Mouse (Mus musculus): Measurements from ENCODE around the gene Slc22a15. TPM values are rescaled to one million over a fixed set of nuclear protein-coding genes. Genes with fewer than 3 reads are reported as not detected.
A peak's percentile ranks its signal among the peaks of the same experiment; 100 is the strongest.

Gene Slc22a15
- total RNA-seq, 2 experiments from 2014 or later = 4.5 to 5.1 TPM

- ATAC-seq (replicated peaks; ENCODE audit: poor library complexity, severe bottlenecking) = no peak
Measured at GRCm38 (mm10) chr3:101918526-101918925, 5.7 kb downstream of the Slc22a15 start.

- ATAC-seq (replicated peaks; ENCODE audit: poor library complexity, severe bottlenecking) = no peak
Measured at GRCm38 (mm10) chr3:101917665-101918064, 6.6 kb downstream of the Slc22a15 start.

- ATAC-seq (replicated peaks; ENCODE audit: poor library complexity, severe bottlenecking) = no peak
Measured at GRCm38 (mm10) chr3:101916525-101916924, 7.7 kb downstream of the Slc22a15 start.

- ATAC-seq (replicated peaks; ENCODE audit: poor library complexity, severe bottlenecking) = no peak
Measured at GRCm38 (mm10) chr3:101915048-101915801, 9.0 kb downstream of the Slc22a15 start.

GRCm38 (mm10) chr3:101914266-101914665, 10.0 kb downstream of the Slc22a15 start:
- ATAC-seq (replicated peaks; ENCODE audit: poor library complexity, severe bottlenecking) = no peak

GRCm38 (mm10) chr3:101912041-101912440, 12.2 kb downstream of the Slc22a15 start:
- no peak for ATAC-seq (replicated peaks; ENCODE audit: poor library complexity, severe bottlenecking)

GRCm38 (mm10) chr3:101907049-101907448, 17.2 kb downstream of the Slc22a15 start:
- no peak for ATAC-seq (replicated peaks; ENCODE audit: poor library complexity, severe bottlenecking)

- no peak for ATAC-seq (replicated peaks; ENCODE audit: poor library complexity, severe bottlenecking)
Measured at GRCm38 (mm10) chr3:101904776-101905175, 19.5 kb downstream of the Slc22a15 start.

GRCm38 (mm10) chr3:101903091-101903490, 21.2 kb downstream of the Slc22a15 start:
- no peak for ATAC-seq (replicated peaks; ENCODE audit: poor library complexity, severe bottlenecking)

GRCm38 (mm10) chr3:101902344-101902743, 21.9 kb downstream of the Slc22a15 start:
- ATAC-seq (replicated peaks; ENCODE audit: poor library complexity, severe bottlenecking) = no peak

- no peak for ATAC-seq (replicated peaks; ENCODE audit: poor library complexity, severe bottlenecking)
Measured at GRCm38 (mm10) chr3:101897377-101897974, 26.8 kb downstream of the Slc22a15 start.

- ATAC-seq (replicated peaks; ENCODE audit: poor library complexity, severe bottlenecking) = peak; percentile 93
Measured at GRCm38 (mm10) chr3:101896893-101897292, 27.4 kb downstream of the Slc22a15 start.

GRCm38 (mm10) chr3:101895376-101895910, 28.8 kb downstream of the Slc22a15 start:
- ATAC-seq (replicated peaks; ENCODE audit: poor library complexity, severe bottlenecking) = no peak

- no peak for ATAC-seq (replicated peaks; ENCODE audit: poor library complexity, severe bottlenecking)
Measured at GRCm38 (mm10) chr3:101885591-101885990, 38.7 kb downstream of the Slc22a15 start.

GRCm38 (mm10) chr3:101885041-101885440, 39.2 kb downstream of the Slc22a15 start:
- ATAC-seq (replicated peaks; ENCODE audit: poor library complexity, severe bottlenecking) = no peak

- peak; percentile 27; the same call in 1 of the 2 replicates for ATAC-seq (replicated peaks; ENCODE audit: poor library complexity, severe bottlenecking)
Measured at GRCm38 (mm10) chr3:101883902-101884301, 40.4 kb downstream of the Slc22a15 start.

GRCm38 (mm10) chr3:101881721-101882120, 42.5 kb downstream of the Slc22a15 start:
- no peak for ATAC-seq (replicated peaks; ENCODE audit: poor library complexity, severe bottlenecking)

- no peak for ATAC-seq (replicated peaks; ENCODE audit: poor library complexity, severe bottlenecking)
Measured at GRCm38 (mm10) chr3:101880818-101881217, 43.4 kb downstream of the Slc22a15 start.

- ATAC-seq (replicated peaks; ENCODE audit: poor library complexity, severe bottlenecking) = no peak
Measured at GRCm38 (mm10) chr3:101878136-101878535, 46.1 kb downstream of the Slc22a15 start.

- ATAC-seq (replicated peaks; ENCODE audit: poor library complexity, severe bottlenecking) = no peak
Measured at GRCm38 (mm10) chr3:101876459-101877285, 47.6 kb downstream of the Slc22a15 start.

Data from granulocyte monocyte progenitor cell, adult 5-6 weeks (primary cell).